Mouse (Mus musculus): ENCODE data around the gene Arfgap3. TPM values are rescaled to one million over a fixed set of nuclear protein-coding genes. Genes with fewer than 3 reads are reported as not detected.
"Not testable (repeated sequence)": the region's sequence is repeated elsewhere in the genome, so short reads cannot be mapped to it uniquely, and the experiment has no call there.

Gene Arfgap3
- polyA plus RNA-seq, 1 experiment from 2014 or later: 40.0 TPM

DNA sequence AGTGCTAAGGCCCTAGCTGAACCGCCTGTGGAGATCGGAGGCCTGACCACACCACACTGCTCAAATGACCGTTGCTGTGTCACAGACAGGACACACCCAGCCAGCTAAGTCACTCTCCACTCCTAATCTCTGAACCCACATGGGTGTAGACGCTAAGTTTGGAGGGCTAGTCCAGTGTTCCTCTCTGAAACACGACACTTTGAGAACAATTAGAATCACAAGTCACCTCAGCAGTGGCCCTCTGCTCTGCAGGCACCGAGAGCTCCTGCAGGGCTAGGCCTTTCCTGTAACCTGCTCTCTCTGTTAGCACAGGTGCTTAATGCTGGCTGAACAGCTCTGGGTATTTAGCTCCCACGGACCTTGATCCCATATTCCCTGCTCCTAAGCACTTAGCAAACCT lies 5.9 kb downstream of the Arfgap3 start:
- no peak overlapping the region for H3K4me2 ChIP-seq (replicated peaks)
- ATAC-seq (ENCODE audit: low FRiP score, low read depth): no peak
- H3K9me3 ChIP-seq: no peaks in the 10 kb centered on the region
- H3K27me3 ChIP-seq: no peaks in the 10 kb centered on the region
- no peak overlapping the region for H3K4me3 ChIP-seq
- H3K4me1 ChIP-seq: peaks cover 13% of the 10 kb centered on the region
- H3K27ac ChIP-seq (replicated peaks): no peak overlapping the region
- H3K9ac ChIP-seq (replicated peaks): no peak overlapping the region
- peaks cover 21% of the 10 kb centered on the region for H3K36me3 ChIP-seq
- 25% methylated on average over 7 of the region's 7 CpGs for WGBS

DNA sequence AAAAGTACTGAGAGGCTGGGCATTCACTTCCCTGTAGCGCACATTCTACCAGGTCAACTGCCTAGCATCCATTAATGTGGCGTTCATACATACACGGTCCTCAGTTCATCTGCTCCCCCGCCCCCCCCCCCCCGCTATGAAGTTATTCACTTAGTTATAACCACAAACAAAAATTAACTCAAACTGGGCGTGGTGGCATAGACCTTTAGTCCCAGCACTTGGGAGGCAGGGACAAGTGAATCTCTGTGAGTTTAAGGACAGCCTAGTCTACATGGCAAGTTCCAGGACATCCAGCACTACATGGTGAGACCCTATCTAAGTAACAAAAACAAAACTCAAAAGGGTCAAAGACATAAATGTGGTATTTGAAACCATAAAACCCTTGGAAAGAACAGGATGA lies 11.1 kb downstream of the Arfgap3 start:
- ATAC-seq (ENCODE audit: low FRiP score, low read depth): no peak
- H3K27me3 ChIP-seq: no peaks in the 10 kb centered on the region
- WGBS: 82% methylated on average over 6 of the region's 6 CpGs

DNA sequence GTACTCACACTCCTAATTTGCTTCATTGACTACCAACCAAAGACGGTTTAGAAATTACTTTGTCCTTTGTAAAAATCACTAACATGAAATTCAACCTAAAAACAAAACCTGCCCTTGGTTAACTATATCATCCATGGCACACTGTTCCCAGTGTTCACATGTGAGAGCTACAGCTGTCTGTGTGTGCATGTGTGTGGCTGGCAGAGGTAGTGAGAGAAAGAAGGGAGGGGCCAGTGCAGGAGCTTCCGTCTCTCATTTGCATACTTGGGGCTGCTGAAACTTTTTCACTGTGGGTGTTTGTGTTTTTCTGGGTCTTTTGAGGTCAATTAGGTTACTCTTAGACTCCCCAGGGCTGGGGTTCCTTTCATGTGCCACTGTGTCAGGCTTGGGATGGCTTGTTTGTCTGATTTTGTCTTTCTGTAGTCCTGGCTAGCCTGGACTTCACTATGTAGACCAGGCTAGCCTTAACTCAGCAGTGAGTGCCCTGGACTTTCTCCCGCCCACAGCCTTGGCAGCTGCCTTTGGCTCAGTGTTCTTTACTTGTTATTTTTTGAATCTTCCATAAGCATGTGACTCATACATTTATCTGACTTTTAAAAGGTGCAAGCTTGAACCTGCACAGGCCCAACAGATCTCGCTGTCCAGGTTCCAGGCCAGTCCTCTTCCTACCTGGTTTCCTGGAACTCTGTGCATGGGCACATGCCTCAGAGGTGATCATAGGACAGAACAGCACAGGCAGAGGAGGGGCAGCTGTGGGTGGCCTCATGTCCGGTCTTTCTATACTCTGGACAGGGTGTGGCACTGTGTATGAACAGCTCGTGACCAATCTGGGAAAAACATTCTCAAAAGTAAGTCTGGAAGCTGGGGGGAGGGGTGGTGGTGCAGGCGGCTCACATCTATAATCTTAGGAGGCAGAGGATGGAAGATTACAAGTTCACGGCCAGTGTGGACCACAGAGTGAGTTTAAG lies 11.9 kb downstream of the Arfgap3 start:
- Histone ChIP-seq H3K9ac (replicated peaks) (no peak overlapping the region), H3K27me3 (no peaks in the 10 kb centered on the region), H3K4me3 (no peak overlapping the region), H3K36me3 (peaks cover 55% of the 10 kb centered on the region), H3K27ac (replicated peaks) (no peak overlapping the region), H3K4me2 (replicated peaks) (no peak overlapping the region), H3K9me3 (no peaks in the 10 kb centered on the region), H3K4me1 (peaks cover under 1% of the 10 kb centered on the region)
- 84% methylated on average over 8 of the region's 8 CpGs for WGBS
- ATAC-seq (ENCODE audit: low FRiP score, low read depth): peak; percentile 41; the same call in 1 of the 2 replicates

More for the DNA sequence above, 11.1 kb downstream of the Arfgap3 start:
- Histone ChIP-seq H3K4me3 (no peak overlapping the region), H3K9me3 (no peaks in the 10 kb centered on the region), H3K4me1 (no peaks in the 10 kb centered on the region), H3K36me3 (peaks cover 49% of the 10 kb centered on the region), H3K27ac (replicated peaks) (no peak overlapping the region), H3K4me2 (replicated peaks) (no peak overlapping the region), H3K9ac (replicated peaks) (no peak overlapping the region)

DNA sequence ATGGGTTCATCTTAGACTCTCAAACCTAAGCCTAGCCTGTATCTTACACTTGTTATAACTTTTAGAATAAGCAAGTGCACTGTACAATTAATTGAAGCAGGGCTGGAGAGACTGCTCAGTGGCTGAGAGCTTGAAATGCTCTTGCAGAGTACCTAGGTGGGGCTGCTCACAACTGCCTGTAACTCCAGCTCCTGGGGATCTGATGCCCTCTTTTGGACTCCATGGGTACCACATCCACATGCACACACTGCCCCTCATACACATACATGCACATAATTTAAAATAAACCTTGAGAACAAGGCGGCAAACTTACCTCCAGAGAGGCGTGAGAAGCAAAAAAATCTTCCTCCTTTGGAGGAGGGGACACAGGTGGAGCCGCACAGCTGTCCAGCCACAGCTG lies 17.7 kb downstream of the Arfgap3 start:
- Histone ChIP-seq H3K4me1 (peaks cover 7% of the 10 kb centered on the region), H3K36me3 (peaks cover 70% of the 10 kb centered on the region), H3K27ac (replicated peaks) (no peak overlapping the region), H3K9ac (replicated peaks) (no peak overlapping the region), H3K27me3 (no peaks in the 10 kb centered on the region), H3K9me3 (no peaks in the 10 kb centered on the region), H3K4me3 (no peak overlapping the region), H3K4me2 (replicated peaks) (no peak overlapping the region)
- WGBS: 73% methylated on average over 3 of the region's 3 CpGs
- ATAC-seq (ENCODE audit: low FRiP score, low read depth): no peak

DNA sequence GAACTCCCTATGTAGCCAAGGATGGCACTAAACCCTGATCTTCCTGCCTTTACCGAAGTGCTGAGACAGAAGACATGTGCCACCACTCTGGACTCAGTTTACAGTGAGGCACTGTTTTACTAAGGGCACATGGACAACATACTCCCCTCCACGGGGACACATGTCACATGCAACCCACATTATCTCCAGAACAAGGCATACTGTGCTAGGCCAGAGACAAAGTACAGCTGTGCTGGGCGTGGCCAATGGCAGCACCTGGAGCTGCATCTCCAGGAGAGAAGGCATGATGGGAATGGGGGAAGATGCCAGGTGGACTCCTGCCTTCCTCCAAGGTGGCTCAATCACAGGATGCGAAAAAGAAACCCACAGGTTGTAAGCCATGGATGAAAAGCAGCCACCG lies 21.1 kb downstream of the Arfgap3 start:
- no peak overlapping the region for H3K4me2 ChIP-seq (replicated peaks)
- WGBS: 87% methylated on average over 5 of the region's 5 CpGs
- H3K4me3 ChIP-seq: no peak overlapping the region
- peaks cover 60% of the 10 kb centered on the region for H3K36me3 ChIP-seq
- ATAC-seq (ENCODE audit: low FRiP score, low read depth): no peak
- H3K27me3 ChIP-seq: no peaks in the 10 kb centered on the region
- no peaks in the 10 kb centered on the region for H3K9me3 ChIP-seq
- H3K27ac ChIP-seq (replicated peaks): no peak overlapping the region
- H3K4me1 ChIP-seq: peaks cover 7% of the 10 kb centered on the region
- H3K9ac ChIP-seq (replicated peaks): no peak overlapping the region

DNA sequence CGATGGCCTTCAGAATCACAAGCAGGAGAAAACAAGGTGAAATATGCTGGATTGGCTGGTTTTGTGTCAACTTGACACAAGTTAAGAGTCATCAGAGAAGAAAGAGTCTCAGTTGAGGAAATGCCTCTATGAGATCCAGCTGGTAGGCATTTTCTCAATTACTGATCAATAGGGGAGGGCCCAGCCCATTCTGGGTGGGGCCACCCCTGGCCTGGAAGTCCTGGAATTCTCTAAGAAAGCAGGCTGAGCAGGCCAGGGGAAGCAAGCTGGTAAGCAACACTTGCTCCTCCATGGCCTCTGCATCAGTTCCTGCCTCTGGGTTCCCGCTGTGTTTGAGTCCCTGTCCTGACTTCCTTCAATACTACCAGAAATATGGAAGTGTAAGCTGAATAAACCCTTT lies 27.0 kb downstream of the Arfgap3 start:
- Histone ChIP-seq H3K4me1 (no peaks in the 10 kb centered on the region), H3K4me3 (no peak overlapping the region), H3K9ac (replicated peaks) (no peak overlapping the region), H3K27me3 (no peaks in the 10 kb centered on the region), H3K9me3 (no peaks in the 10 kb centered on the region), H3K36me3 (peaks cover 53% of the 10 kb centered on the region), H3K27ac (replicated peaks) (no peak overlapping the region), H3K4me2 (replicated peaks) (no peak overlapping the region)
- no peak for ATAC-seq (ENCODE audit: low FRiP score, low read depth)
- 95% methylated on average over 2 of the region's 2 CpGs for WGBS

DNA sequence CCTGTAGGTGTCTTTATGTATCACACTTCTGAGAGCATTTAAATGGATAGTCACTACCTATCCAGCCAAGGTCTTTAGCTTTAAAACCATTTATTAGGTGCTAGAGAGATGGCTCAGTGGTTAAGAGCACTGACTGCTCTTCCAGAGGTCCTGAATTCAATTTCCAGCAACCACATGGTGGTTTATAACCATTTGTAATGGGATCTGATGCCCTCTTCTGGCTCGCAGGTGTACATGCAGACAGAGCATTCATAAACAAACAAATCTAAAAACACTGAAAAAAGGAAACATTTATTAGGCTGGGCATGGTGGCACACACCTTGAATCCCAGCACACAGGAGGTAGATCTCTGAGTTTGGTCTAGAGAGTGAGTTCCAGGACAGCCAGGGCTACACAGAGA lies 35.1 kb downstream of the Arfgap3 start:
- no peaks in the 10 kb centered on the region for H3K4me1 ChIP-seq
- H3K27ac ChIP-seq (replicated peaks): no peak overlapping the region
- no peaks in the 10 kb centered on the region for H3K27me3 ChIP-seq
- no peak for ATAC-seq (ENCODE audit: low FRiP score, low read depth)
- 61% methylated on average over 1 of the region's 1 CpGs for WGBS
- H3K9me3 ChIP-seq: no peaks in the 10 kb centered on the region
- H3K4me3 ChIP-seq: no peak overlapping the region
- H3K9ac ChIP-seq (replicated peaks): no peak overlapping the region
- no peak overlapping the region for H3K4me2 ChIP-seq (replicated peaks)
- H3K36me3 ChIP-seq: peaks cover 58% of the 10 kb centered on the region

DNA sequence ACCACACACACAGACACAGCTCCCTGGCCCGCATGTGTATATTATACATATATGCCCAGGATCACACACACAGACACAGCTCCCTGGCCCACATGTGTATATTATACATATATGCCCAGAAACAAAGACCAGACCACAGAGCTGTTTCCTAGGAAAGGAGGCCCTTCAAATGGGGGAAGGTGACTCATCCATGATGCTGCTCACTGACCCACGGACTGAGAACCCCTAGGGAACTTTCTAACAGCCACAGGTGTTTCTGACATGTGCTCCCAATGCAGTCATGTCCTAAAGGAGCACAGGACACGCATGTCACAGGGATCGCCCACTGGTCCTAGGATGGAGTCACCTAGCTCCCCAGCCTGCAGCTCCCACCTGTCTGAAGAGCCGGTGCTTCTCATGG lies 40.2 kb downstream of the Arfgap3 start:
- Histone ChIP-seq H3K4me2 (replicated peaks) (no peak overlapping the region), H3K27ac (replicated peaks) (no peak overlapping the region), H3K36me3 (peaks cover 65% of the 10 kb centered on the region), H3K9ac (replicated peaks) (no peak overlapping the region), H3K9me3 (no peaks in the 10 kb centered on the region), H3K27me3 (no peaks in the 10 kb centered on the region), H3K4me1 (peaks cover 4% of the 10 kb centered on the region; the same call in 1 of the 2 replicates), H3K4me3 (no peak overlapping the region)
- 94% methylated on average over 5 of the region's 5 CpGs for WGBS
- ATAC-seq (ENCODE audit: low FRiP score, low read depth): no peak

DNA sequence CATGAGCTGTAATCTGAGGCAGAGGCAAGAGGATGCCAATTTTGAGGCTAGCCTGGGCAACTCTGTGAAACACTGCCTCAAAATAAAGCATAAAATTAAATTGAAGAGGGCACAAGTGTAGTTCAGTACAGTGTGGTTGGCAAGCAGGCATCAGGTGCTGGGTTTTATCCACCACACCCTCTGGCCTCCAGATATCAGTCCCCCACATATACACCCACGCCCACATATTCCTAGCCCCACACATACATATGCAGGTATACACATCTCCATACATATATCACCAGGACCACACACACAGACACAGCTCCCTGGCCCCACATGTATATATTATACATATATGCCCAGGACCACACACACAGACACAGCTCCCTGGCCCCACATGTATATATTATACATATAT lies 41.3 kb downstream of the Arfgap3 start:
- not testable (repeated sequence) for H3K4me2 ChIP-seq (replicated peaks); H3K9me3 ChIP-seq; ATAC-seq (ENCODE audit: low FRiP score, low read depth); H3K4me3 ChIP-seq; H3K9ac ChIP-seq (replicated peaks); H3K4me1 ChIP-seq; H3K27ac ChIP-seq (replicated peaks); H3K27me3 ChIP-seq
- 100% methylated on average over 1 of the region's 1 CpGs for WGBS
- peaks cover 61% of the 10 kb centered on the region for H3K36me3 ChIP-seq

DNA sequence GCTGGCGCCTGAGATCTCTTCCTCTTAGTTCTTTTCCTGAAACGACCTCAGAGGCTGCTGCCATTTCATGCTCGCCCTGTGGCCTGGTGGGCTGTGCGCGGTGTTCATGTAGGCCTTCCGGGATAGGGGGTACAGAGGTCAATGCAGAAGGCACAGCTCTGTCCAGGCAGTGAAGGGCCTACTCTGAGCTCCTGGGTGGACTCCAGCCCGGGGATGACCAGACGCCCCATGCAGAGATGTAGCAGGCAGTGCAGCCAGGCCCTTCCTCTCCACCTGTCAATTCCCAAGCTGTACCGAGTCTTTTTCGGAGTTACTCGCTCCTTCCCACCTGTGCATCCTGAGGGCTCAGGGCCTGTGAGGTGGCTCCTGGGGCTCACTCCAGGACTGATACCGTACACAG lies 43.9 kb downstream of the Arfgap3 start:
- Histone ChIP-seq H3K4me3 (no peak overlapping the region), H3K4me1 (peaks cover 4% of the 10 kb centered on the region; the same call in 1 of the 2 replicates), H3K36me3 (peaks cover 39% of the 10 kb centered on the region), H3K9ac (replicated peaks) (no peak overlapping the region; the same call in 1 of the 2 replicates), H3K27ac (replicated peaks) (no peak overlapping the region), H3K9me3 (no peaks in the 10 kb centered on the region), H3K4me2 (replicated peaks) (no peak overlapping the region), H3K27me3 (no peaks in the 10 kb centered on the region)
- ATAC-seq (ENCODE audit: low FRiP score, low read depth): no peak
- WGBS: 89% methylated on average over 12 of the region's 12 CpGs

DNA sequence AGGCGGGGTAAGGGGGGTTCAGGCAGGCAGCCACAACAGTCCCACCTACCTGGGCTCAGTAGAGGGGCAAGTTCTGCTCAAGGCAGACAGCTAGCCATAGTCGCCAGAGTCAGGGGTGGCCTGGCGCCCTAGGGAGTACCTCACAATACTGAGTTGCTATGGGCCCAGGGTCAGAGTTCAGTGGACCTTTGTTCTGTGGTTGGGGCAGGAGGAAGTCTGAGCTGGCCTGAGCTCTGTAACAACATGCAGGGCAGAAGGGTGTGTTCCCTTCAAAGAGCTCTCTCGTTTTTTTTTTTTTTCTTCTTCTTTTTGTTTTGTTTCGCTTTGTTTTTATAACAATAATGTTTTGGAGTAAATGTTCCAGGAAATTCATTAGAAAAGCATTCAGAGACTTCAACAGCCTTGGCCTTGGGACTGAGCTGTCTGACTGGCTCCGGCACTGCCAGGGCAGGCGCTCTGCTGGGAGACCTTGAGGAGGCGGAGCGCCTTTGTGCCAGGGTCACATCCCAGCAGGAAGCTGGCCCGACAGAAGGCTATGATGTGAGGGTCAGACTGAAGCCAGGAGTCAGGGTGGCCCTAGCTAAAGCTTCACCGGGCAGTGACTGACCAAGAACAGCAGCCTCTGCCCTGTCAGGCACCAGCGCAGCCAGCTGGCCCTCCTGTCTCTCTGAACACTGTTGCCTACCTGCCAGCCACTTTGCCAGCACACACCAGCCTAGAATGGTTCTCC lies 44.7 kb downstream of the Arfgap3 start:
- Histone ChIP-seq H3K4me1 (peaks cover 4% of the 10 kb centered on the region; the same call in 1 of the 2 replicates), H3K27me3 (no peaks in the 10 kb centered on the region), H3K4me2 (replicated peaks) (no peak overlapping the region), H3K27ac (replicated peaks) (no peak overlapping the region), H3K9me3 (no peaks in the 10 kb centered on the region), H3K9ac (replicated peaks) (no peak overlapping the region), H3K36me3 (peaks cover 40% of the 10 kb centered on the region), H3K4me3 (no peak overlapping the region)
- WGBS: 52% methylated on average over 12 of the region's 12 CpGs
- no peak for ATAC-seq (ENCODE audit: low FRiP score, low read depth)

DNA sequence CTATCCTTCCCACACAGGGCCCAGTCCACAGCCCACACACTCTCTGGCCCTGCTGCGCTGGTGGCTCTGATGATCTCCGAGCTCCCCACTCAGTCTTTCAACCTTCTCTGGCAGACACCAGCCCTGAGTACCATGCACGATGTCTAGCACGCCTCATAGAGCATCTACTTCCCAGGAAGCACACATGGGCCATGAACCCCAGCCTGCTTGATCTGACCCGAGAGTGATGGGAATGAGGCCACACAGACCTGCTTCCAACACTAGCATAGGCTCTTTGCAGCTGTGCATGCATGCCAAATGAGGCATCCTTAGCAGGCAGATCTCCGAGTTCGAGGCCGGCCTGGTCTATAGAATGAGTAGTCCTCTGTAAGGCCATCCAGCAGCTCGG lies 45.2 kb downstream of the Arfgap3 start:
- Histone ChIP-seq H3K27ac (replicated peaks) (no peak overlapping the region), H3K36me3 (peaks cover 35% of the 10 kb centered on the region)
- WGBS: 83% methylated on average over 9 of the region's 9 CpGs

More for the DNA sequence above, 45.2 kb downstream of the Arfgap3 start:
- Histone ChIP-seq H3K27me3 (no peaks in the 10 kb centered on the region), H3K9me3 (no peaks in the 10 kb centered on the region), H3K4me3 (no peak overlapping the region), H3K9ac (replicated peaks) (no peak overlapping the region), H3K4me1 (peaks cover 4% of the 10 kb centered on the region; the same call in 1 of the 2 replicates), H3K4me2 (replicated peaks) (no peak overlapping the region)
- no peak for ATAC-seq (ENCODE audit: low FRiP score, low read depth)
